Mouse (Mus musculus) lung, postnatal 0 days (tissue): ENCODE measurements around the gene Dcst2. TPM values are rescaled to one million over a fixed set of nuclear protein-coding genes. Genes with fewer than 3 reads are reported as not detected.

Experiments
- ATAC-seq: fragments of 200-750 bp; cut with Nextera tagmentation; 2 replicates; pipeline ENCODE4 v1.8.0; 2017; ENCODE audit warnings: moderate library complexity
- DNase-seq: peaks from one replicate; pipeline ENCODE4 v3.0.0-alpha.2; 2016; ENCODE audit warnings: low spot score
- H3K27ac ChIP-seq: fragments of 300-500 bp; sonication (generic); 2 replicates; pipeline ENCODE4 v1.5.1; 2014; ENCODE audit warnings: antibody characterized with exemption, mild to moderate bottlenecking, low read length, mixed read lengths
- H3K27me3 ChIP-seq: fragments of 300-500 bp; sonication (generic); replicated peaks from 2 replicates; pipeline ENCODE4 v1.6.1; 2014; ENCODE audit warnings: low read length, mixed read lengths; ENCODE audit not compliant: insufficient read depth
- H3K36me3 ChIP-seq: fragments of 300-500 bp; sonication (generic); 2 replicates; pipeline ENCODE4 v1.6.1; 2014; ENCODE audit warnings: low read length, mixed read lengths; ENCODE audit not compliant: insufficient read depth
- H3K4me1 ChIP-seq: fragments of 300-500 bp; sonication (generic); 2 replicates; pipeline ENCODE4 v1.6.1; 2014; ENCODE audit warnings: antibody characterized with exemption, low read depth, low read length, mixed read lengths; ENCODE audit not compliant: insufficient read depth
- H3K4me2 ChIP-seq: fragments of 300-500 bp; sonication (generic); replicated peaks from 2 replicates; pipeline ENCODE4 v1.6.1; 2014; ENCODE audit warnings: low read depth, mild to moderate bottlenecking, low read length, moderate library complexity, mixed read lengths
- H3K4me3 ChIP-seq: fragments of 300-500 bp; sonication (generic); 2 replicates; pipeline ENCODE4 v1.5.1; 2014; ENCODE audit warnings: low read depth, low read length
- H3K9ac ChIP-seq: fragments of 300-500 bp; sonication (generic); replicated peaks from 2 replicates; pipeline ENCODE4 v1.6.1; 2014; ENCODE audit warnings: low read depth, mild to moderate bottlenecking
- H3K9me3 ChIP-seq: fragments of 300-500 bp; sonication (generic); 2 replicates; pipeline ENCODE4 v1.6.1; 2016; ENCODE audit warnings: low read length, mixed read lengths
- CTCF ChIP-seq: IDR thresholded peaks from 2 replicates; pipeline ENCODE4 v1.5.1; 2016; ENCODE audit warnings: antibody characterized with exemption, mild to moderate bottlenecking
- EP300 ChIP-seq: IDR thresholded peaks from 2 replicates; pipeline ENCODE4 v1.6.1; 2016; ENCODE audit warnings: antibody characterized with exemption, mild to moderate bottlenecking, control low read depth
- WGBS: fragments of 180-500 bp; shearing (Covaris S2); extraction: QIAGEN DNeasy Blood & Tissue Kit; methylation state at CpG from one replicate; pipeline ENCODE4 v1.1.7; 2014; 5-methylcytosine and 5-hydroxymethylcytosine counted together
- polyA plus RNA-seq: library from polyadenylated mRNA; unstranded; fragments of >200 nt; fragmentation: Nextera tagmentation; extraction: Ambion mirVana; gene quantifications from 2 replicates; pipeline ENCODE4 v1.2.1, GENCODE M21; 2015

The Dcst2 gene
- polyA plus RNA-seq, 1 experiment from 2014 or later, result 0.16 TPM

DNA sequence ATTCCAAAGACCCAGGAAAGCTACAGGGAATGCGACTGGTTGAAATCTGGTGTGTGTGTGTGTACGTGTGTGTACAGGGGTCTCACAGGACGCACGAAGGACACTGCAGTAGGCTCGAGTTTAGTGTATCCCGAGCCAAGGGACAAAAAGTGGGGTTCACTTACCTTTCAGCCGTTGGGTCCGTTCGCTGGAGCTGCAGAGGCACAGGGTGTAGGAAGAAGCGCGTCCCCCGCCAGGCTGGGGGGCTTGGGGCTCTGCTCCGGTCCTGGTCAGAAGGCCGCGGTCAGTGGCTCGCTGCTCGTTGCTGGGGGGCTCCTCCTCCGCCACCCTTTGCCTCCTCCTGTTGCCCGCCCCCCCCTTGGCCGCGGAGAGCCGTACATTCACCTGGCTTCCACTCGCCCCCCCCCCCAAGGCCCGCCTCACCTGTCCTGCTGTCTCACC lies 31.1 kb downstream of the Dcst2 start:
- H3K4me3 ChIP-seq, result peak overlapping the region; percentile 78

DNA sequence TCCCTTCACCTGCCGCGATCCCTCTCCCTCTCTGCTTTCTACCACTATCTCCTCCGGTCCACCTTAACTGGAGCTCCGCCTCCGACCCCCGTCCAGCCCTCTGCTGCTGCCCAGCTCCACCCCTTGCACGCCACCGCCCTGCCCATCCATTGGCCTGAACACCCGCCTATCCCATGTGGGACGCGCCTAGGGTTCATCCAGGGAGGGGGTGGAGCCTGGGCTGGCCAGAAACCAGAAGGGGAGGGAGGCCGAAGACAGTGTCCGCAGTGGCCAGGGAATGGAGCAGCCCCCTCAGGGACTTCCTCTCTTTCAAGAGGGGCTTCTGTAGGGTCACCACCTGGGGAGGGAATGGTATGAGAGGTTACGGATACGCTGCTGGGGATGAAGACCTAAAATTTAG lies 31.8 kb downstream of the Dcst2 start:
- H3K9ac ChIP-seq, result peak overlapping the region; percentile 65
- peaks cover 16% of the 10 kb centered on the region for H3K4me1 ChIP-seq
- no peaks in the 10 kb centered on the region for H3K27me3 ChIP-seq
- no peaks in the 10 kb centered on the region for H3K9me3 ChIP-seq
- ATAC-seq, result peak; percentile 94
- peak overlapping the region; percentile 78 for H3K4me3 ChIP-seq
- under 1% methylated on average over 15 of the region's 15 CpGs for WGBS
- no peaks in the 10 kb centered on the region for H3K36me3 ChIP-seq
- TF ChIP-seq CTCF (no peak), EP300 (peak; percentile 43; the same call in 1 of the 2 replicates)
- H3K4me2 ChIP-seq, result peak overlapping the region; percentile 99
- peak overlapping the region; percentile 97 for H3K27ac ChIP-seq
- peak; percentile 99 for DNase-seq

More for the DNA sequence above, 31.1 kb downstream of the Dcst2 start:
- no peak for DNase-seq
- Histone ChIP-seq H3K4me1 (peaks cover 16% of the 10 kb centered on the region), H3K9me3 (no peaks in the 10 kb centered on the region), H3K27me3 (no peaks in the 10 kb centered on the region), H3K4me2 (peak overlapping the region; percentile 99), H3K9ac (peak overlapping the region; percentile 77), H3K36me3 (no peaks in the 10 kb centered on the region), H3K27ac (peak overlapping the region; percentile 97)
- WGBS, result under 1% methylated on average over 17 of the region's 24 CpGs
- TF ChIP-seq CTCF (no peak), EP300 (no peak)
- ATAC-seq, result no peak

- peak; percentile 68 for ATAC-seq
- no peaks in the 10 kb centered on the region for H3K36me3 ChIP-seq
- peak within 1 kb of the TSS; percentile 99 for H3K4me2 ChIP-seq
- under 1% methylated on average over 38 of the region's 42 CpGs for WGBS
- TF ChIP-seq CTCF (peak; percentile 62), EP300 (0 out of 2 replicates have a peak, but pooled peaks have one; percentile 25)
- H3K4me1 ChIP-seq, result peaks cover 16% of the 10 kb centered on the region
- peak within 1 kb of the TSS; percentile 78 for H3K4me3 ChIP-seq
- no peaks in the 10 kb centered on the region for H3K27me3 ChIP-seq
- H3K27ac ChIP-seq, result peak within 1 kb of the TSS; percentile 97
- peak; percentile 92 for DNase-seq
- peak within 1 kb of the TSS; percentile 65 for H3K9ac ChIP-seq
- no peaks in the 10 kb centered on the region for H3K9me3 ChIP-seq
Observed at GRCm38 (mm10) chr3:89394006-89394893, 32.5 kb downstream of the Dcst2 start, which contains the start of gene Zbtb7b. TSS of gene Zbtb7b (minus strand) at chr3:89394776.

- no peaks in the 10 kb centered on the region for H3K27me3 ChIP-seq
- no peaks in the 10 kb centered on the region for H3K9me3 ChIP-seq
- H3K27ac ChIP-seq, result peak overlapping the region; percentile 97
- no peaks in the 10 kb centered on the region for H3K36me3 ChIP-seq
- peak overlapping the region; percentile 78 for H3K4me3 ChIP-seq
- TF ChIP-seq CTCF (no peak), EP300 (no peak)
- peak; percentile 16 for ATAC-seq
- H3K4me2 ChIP-seq, result peak overlapping the region; percentile 99
- WGBS, result 0% methylated on average over 12 of the region's 12 CpGs
- H3K9ac ChIP-seq, result peak overlapping the region; percentile 65; the same call in 1 of the 2 replicates
- peak; percentile 95 for DNase-seq
- peaks cover 10% of the 10 kb centered on the region for H3K4me1 ChIP-seq
Observed at GRCm38 (mm10) chr3:89394894-89395256, 33.1 kb downstream of the Dcst2 start.

GRCm38 (mm10) chr3:89395419-89395805 lies 33.6 kb downstream of the Dcst2 start:
- Histone ChIP-seq H3K9ac (peak overlapping the region; percentile 65), H3K27ac (peak overlapping the region; percentile 97), H3K4me3 (peak overlapping the region; percentile 78), H3K4me1 (peaks cover 5% of the 10 kb centered on the region), H3K36me3 (no peaks in the 10 kb centered on the region), H3K9me3 (no peaks in the 10 kb centered on the region), H3K4me2 (peak overlapping the region; percentile 99), H3K27me3 (no peaks in the 10 kb centered on the region)
- 7% methylated on average over 10 of the region's 10 CpGs for WGBS
- TF ChIP-seq EP300 (no peak), CTCF (no peak)
- ATAC-seq, result no peak
- DNase-seq, result no peak

GRCm38 (mm10) chr3:89395806-89396653 lies 34.3 kb downstream of the Dcst2 start:
- H3K27me3 ChIP-seq, result no peaks in the 10 kb centered on the region
- H3K4me3 ChIP-seq, result peak overlapping the region; percentile 78
- DNase-seq, result peak; percentile 86
- peak overlapping the region; percentile 99 for H3K4me2 ChIP-seq
- 2% methylated on average over 30 of the region's 44 CpGs for WGBS
- TF ChIP-seq EP300 (no peak), CTCF (peak; percentile 90)
- peak overlapping the region; percentile 62 for H3K27ac ChIP-seq
- ATAC-seq, result no peak
- no peaks in the 10 kb centered on the region for H3K36me3 ChIP-seq
- H3K9me3 ChIP-seq, result no peaks in the 10 kb centered on the region
- H3K4me1 ChIP-seq, result peaks cover 5% of the 10 kb centered on the region; the same call in 1 of the 2 replicates
- peak overlapping the region; percentile 58; the same call in 1 of the 2 replicates for H3K9ac ChIP-seq
